Mouse (Mus musculus) CH12.LX (cell line): ENCODE measurements around the gene Bex6. TPM values are rescaled to one million over a fixed set of nuclear protein-coding genes. Genes with fewer than 3 reads are reported as not detected.

Experiments used
- DNase-seq: peaks from one replicate; pipeline ENCODE4 v3.0.0-alpha.2; 2013; ENCODE audit errors: extremely low read depth
- H3K27ac ChIP-seq: 2 replicates; pipeline ENCODE4 v1.5.1; 2012; ENCODE audit warnings: low read depth, mild to moderate bottlenecking, control low read depth, moderate library complexity; ENCODE audit not compliant: insufficient read depth
- H3K27me3 ChIP-seq: replicated peaks from 2 replicates; pipeline ENCODE3; 2012; ENCODE audit warnings: inconsistent platforms
- H3K36me3 ChIP-seq, 2 experiments: replicated peaks in 1 of 2; 2 replicates each; pipeline versions ENCODE3 to v1.6.1; 2012; ENCODE audit warnings: inconsistent platforms in 1 of 2, low read length in 1 of 2, mild to moderate bottlenecking in 1 of 2, mixed read lengths in 1 of 2, moderate library complexity in 1 of 2; ENCODE audit not compliant: control insufficient read depth in 1 of 2, insufficient read depth in 1 of 2
- H3K4me1 ChIP-seq, 2 experiments: 2 replicates each; pipeline ENCODE4 v1.6.1; 2012; ENCODE audit warnings: inconsistent platforms in 1 of 2, moderate library complexity in 1 of 2; ENCODE audit not compliant: insufficient read depth in 2 of 2, control insufficient read depth in 1 of 2
- H3K4me2 ChIP-seq: 2 replicates; pipeline ENCODE4 v1.6.1; 2012; ENCODE audit warnings: low read depth, mild to moderate bottlenecking, control low read depth; ENCODE audit not compliant: poor library complexity, insufficient read depth, severe bottlenecking
- H3K4me3 ChIP-seq, 3 experiments: fragments of 150-350 bp in 1 of 3; sonication (generic) in 1 of 3; replicated peaks in 1 of 3; 2 replicates each; pipeline versions ENCODE3 to v1.5.1; 2011 to 2012; ENCODE audit warnings: low read depth in 2 of 3, low read length in 2 of 3, mild to moderate bottlenecking in 2 of 3, moderate library complexity in 2 of 3, control low read depth in 1 of 3, improper control_type of control experiment in 1 of 3, inconsistent platforms in 1 of 3, mixed read lengths in 1 of 3; ENCODE audit not compliant: poor library complexity in 1 of 3
- H3K79me2 ChIP-seq: replicated peaks from 2 replicates; pipeline ENCODE4 v1.6.1; 2012; ENCODE audit warnings: mild to moderate bottlenecking, moderate library complexity; ENCODE audit not compliant: control insufficient read depth, poor library complexity, insufficient read depth, severe bottlenecking; ENCODE audit errors: extremely low read depth
- H3K9ac ChIP-seq: 2 replicates; pipeline ENCODE4 v1.6.1; 2012; ENCODE audit warnings: low read depth, mild to moderate bottlenecking, control low read depth, moderate library complexity; ENCODE audit not compliant: insufficient read depth
- H3K9me3 ChIP-seq: replicated peaks from 2 replicates; pipeline ENCODE3; 2012; ENCODE audit warnings: low read length, inconsistent platforms, mixed read lengths
- BHLHE40 ChIP-seq: IDR thresholded peaks from 2 replicates; pipeline ENCODE4 v1.6.1; 2011; ENCODE audit warnings: mild to moderate bottlenecking, low read depth, low read length, improper control_type of control experiment
- CHD1 ChIP-seq: IDR thresholded peaks from 2 replicates; pipeline ENCODE4 v1.6.1; 2012; ENCODE audit warnings: low read depth, low read length, improper control_type of control experiment, inconsistent platforms
- CHD2 ChIP-seq: IDR thresholded peaks from 2 replicates; pipeline ENCODE4 v1.6.1; 2011; ENCODE audit warnings: low read length, improper control_type of control experiment
- CTCF ChIP-seq, 2 experiments: IDR thresholded peaks in 1 of 2; conservative IDR thresholded peaks in 1 of 2; 2 replicates each; pipeline ENCODE4 v1.5.1; 2011 to 2012; ENCODE audit warnings: low read depth in 2 of 2, low read length in 2 of 2, improper control_type of control experiment in 1 of 2, inconsistent platforms in 1 of 2, mild to moderate bottlenecking in 1 of 2, moderate library complexity in 1 of 2
- E2F4 ChIP-seq: IDR thresholded peaks from 2 replicates; pipeline ENCODE4 v1.6.1; 2011; ENCODE audit warnings: low read depth, low read length, improper control_type of control experiment; ENCODE audit not compliant: insufficient replicate concordance
- ELF1 ChIP-seq: IDR thresholded peaks from 2 replicates; pipeline ENCODE4 v1.6.1; 2014; ENCODE audit warnings: low read depth, mild to moderate bottlenecking, inconsistent platforms, low read length, improper control_type of control experiment
- EP300 ChIP-seq: IDR thresholded peaks from 2 replicates; pipeline ENCODE4 v1.6.1; 2011; ENCODE audit warnings: low read length, improper control_type of control experiment
- ETS1 ChIP-seq: conservative IDR thresholded peaks from 2 replicates; pipeline ENCODE4 v1.6.1; 2012; ENCODE audit warnings: low read depth, mild to moderate bottlenecking, inconsistent platforms, low read length, improper control_type of control experiment, moderate library complexity
- GABPA ChIP-seq: IDR thresholded peaks from 2 replicates; pipeline ENCODE4 v1.6.1; 2012; ENCODE audit warnings: low read depth, low read length, improper control_type of control experiment, inconsistent platforms; ENCODE audit not compliant: insufficient replicate concordance
- HCFC1 ChIP-seq: IDR thresholded peaks from 2 replicates; pipeline ENCODE4 v1.6.1; 2012; ENCODE audit warnings: low read depth, mild to moderate bottlenecking, inconsistent platforms, low read length, improper control_type of control experiment
- IRF4 ChIP-seq: IDR thresholded peaks from 2 replicates; pipeline ENCODE4 v1.6.1; 2014; ENCODE audit warnings: low read depth, mild to moderate bottlenecking, inconsistent platforms, low read length, improper control_type of control experiment
- JUN ChIP-seq: IDR thresholded peaks from 2 replicates; pipeline ENCODE4 v1.6.1; 2011; ENCODE audit warnings: low read depth, mild to moderate bottlenecking, low read length, improper control_type of control experiment, moderate library complexity; ENCODE audit not compliant: insufficient read depth
- JUND ChIP-seq: conservative IDR thresholded peaks from 2 replicates; pipeline ENCODE4 v1.6.1; 2011; ENCODE audit warnings: low read depth, low read length, improper control_type of control experiment
- KAT2A ChIP-seq: IDR thresholded peaks from 2 replicates; pipeline ENCODE4 v1.6.1; 2012; ENCODE audit warnings: low read length, improper control_type of control experiment, inconsistent platforms; ENCODE audit not compliant: insufficient replicate concordance
- MAFK ChIP-seq: IDR thresholded peaks from 2 replicates; pipeline ENCODE4 v1.6.1; 2011; ENCODE audit warnings: low read length, improper control_type of control experiment; ENCODE audit not compliant: insufficient replicate concordance
- MAX ChIP-seq: IDR thresholded peaks from 2 replicates; pipeline ENCODE4 v1.6.1; 2011; ENCODE audit warnings: low read length, improper control_type of control experiment
- MAZ ChIP-seq: IDR thresholded peaks from 2 replicates; pipeline ENCODE4 v1.6.1; 2012; ENCODE audit warnings: low read depth, mild to moderate bottlenecking, inconsistent platforms, low read length, improper control_type of control experiment, moderate library complexity
- MEF2A ChIP-seq: IDR thresholded peaks from 2 replicates; pipeline ENCODE4 v1.6.1; 2014; ENCODE audit warnings: low read depth, mild to moderate bottlenecking, inconsistent platforms, low read length, improper control_type of control experiment, borderline replicate concordance
- MXI1 ChIP-seq: IDR thresholded peaks from 2 replicates; pipeline ENCODE4 v1.6.1; 2011; ENCODE audit warnings: mild to moderate bottlenecking, low read depth, low read length, improper control_type of control experiment
- MYC ChIP-seq: IDR thresholded peaks from 2 replicates; pipeline ENCODE4 v1.6.1; 2011; ENCODE audit warnings: low read depth, mild to moderate bottlenecking, improper control_type of control experiment, low read length
- NELFE ChIP-seq: IDR thresholded peaks from 2 replicates; pipeline ENCODE4 v1.6.1; 2011; ENCODE audit warnings: low read depth, low read length, improper control_type of control experiment
- NRF1 ChIP-seq: IDR thresholded peaks from 2 replicates; pipeline ENCODE4 v1.6.1; 2014; ENCODE audit warnings: low read depth, mild to moderate bottlenecking, inconsistent platforms, low read length, improper control_type of control experiment, moderate library complexity
- PAX5 ChIP-seq: IDR thresholded peaks from 2 replicates; pipeline ENCODE4 v1.6.1; 2012; ENCODE audit warnings: low read length, inconsistent platforms, mixed read lengths
- POLR2A ChIP-seq: IDR thresholded peaks from 2 replicates; pipeline ENCODE4 v1.6.1; 2011; ENCODE audit warnings: low read depth, mild to moderate bottlenecking, improper control_type of control experiment, low read length
- POLR2AphosphoS2 ChIP-seq: IDR thresholded peaks from 2 replicates; pipeline ENCODE4 v1.6.1; 2011; ENCODE audit warnings: low read depth, low read length, improper control_type of control experiment
- RAD21 ChIP-seq: IDR thresholded peaks from 2 replicates; pipeline ENCODE4 v1.6.1; 2011; ENCODE audit warnings: low read depth, mild to moderate bottlenecking, low read length, improper control_type of control experiment, moderate library complexity
- RCOR1 ChIP-seq: conservative IDR thresholded peaks from 2 replicates; pipeline ENCODE4 v1.6.1; 2012; ENCODE audit warnings: low read depth, mild to moderate bottlenecking, inconsistent platforms, low read length, improper control_type of control experiment
- SIN3A ChIP-seq: IDR thresholded peaks from 2 replicates; pipeline ENCODE4 v1.6.1; 2012; ENCODE audit warnings: low read length, improper control_type of control experiment, inconsistent platforms
- SMC3 ChIP-seq: IDR thresholded peaks from 2 replicates; pipeline ENCODE4 v1.6.1; 2011; ENCODE audit warnings: low read depth, low read length, improper control_type of control experiment
- TBP ChIP-seq: conservative IDR thresholded peaks from 2 replicates; pipeline ENCODE4 v1.6.1; 2011; ENCODE audit warnings: low read depth, low read length, improper control_type of control experiment
- TCF12 ChIP-seq: IDR thresholded peaks from 2 replicates; pipeline ENCODE4 v1.6.1; 2014; ENCODE audit warnings: low read depth, mild to moderate bottlenecking, inconsistent platforms, low read length, improper control_type of control experiment
- UBTF ChIP-seq: IDR thresholded peaks from 2 replicates; pipeline ENCODE4 v1.6.1; 2012; ENCODE audit warnings: low read depth, mild to moderate bottlenecking, inconsistent platforms, low read length, improper control_type of control experiment, moderate library complexity
- USF1 ChIP-seq: IDR thresholded peaks from 2 replicates; pipeline ENCODE4 v1.6.1; 2014; ENCODE audit warnings: low read depth, mild to moderate bottlenecking, inconsistent platforms, low read length, improper control_type of control experiment
- USF2 ChIP-seq: conservative IDR thresholded peaks from 2 replicates; pipeline ENCODE4 v1.6.1; 2011; ENCODE audit warnings: low read depth, low read length, improper control_type of control experiment
- ZC3H11A ChIP-seq: IDR thresholded peaks from 2 replicates; pipeline ENCODE4 v1.6.1; 2012; ENCODE audit warnings: low read depth, mild to moderate bottlenecking, inconsistent platforms, low read length, improper control_type of control experiment
- ZKSCAN1 ChIP-seq: IDR thresholded peaks from 2 replicates; pipeline ENCODE4 v1.6.1; 2012; ENCODE audit warnings: low read depth, inconsistent platforms, low read length, improper control_type of control experiment, borderline replicate concordance
- ZMIZ1 ChIP-seq: IDR thresholded peaks from 2 replicates; pipeline ENCODE4 v1.6.1; 2012; ENCODE audit warnings: low read depth, mild to moderate bottlenecking, inconsistent platforms, low read length, improper control_type of control experiment
- ZNF384 ChIP-seq: IDR thresholded peaks from 2 replicates; pipeline ENCODE4 v1.6.1; 2012; ENCODE audit warnings: low read depth, low read length, improper control_type of control experiment, inconsistent platforms
- dilution Hi-C: fragments of 300-500 bp; cut with MboI; formaldehyde crosslinking; loops from 2 replicates; pipeline ENCODE4 v1.14.3; 2020; ENCODE audit warnings: low sequenced_read_pairs; ENCODE audit not compliant: extremely low pct_unique_long_range_greater_than_20kb, extremely low pct_ligation_motif_present
- in situ Hi-C: fragments of 300-500 bp; cut with MboI; formaldehyde crosslinking; loops from 3 replicates; pipeline ENCODE4 v1.14.3; 2019; ENCODE audit warnings: low sequenced_read_pairs, low pct_ligation_motif_present, low pct_unique_long_range_greater_than_20kb, mixed read lengths
- polyA plus RNA-seq: library from polyadenylated mRNA; unstranded; fragments of >175 nt; gene quantifications from 2 replicates; pipeline ENCODE4 v1.2.1, GENCODE M21; 2012; ENCODE audit warnings: low read depth; ENCODE audit not compliant: insufficient read length
- total RNA-seq, 2 experiments: library from RNA; depleted of rRNA; stranded (reverse); fragments of 300-350 nt in 1 of 2; fragments of >200 nt in 1 of 2; gene quantifications; 2 replicates each; pipeline ENCODE4 v1.2.3; 2012 to 2014

Bex6 gene
- total and polyA plus RNA-seq, 3 experiments = not detected

GRCm38 (mm10) chr16:32164396-32165027, 15.1 kb upstream of the Bex6 start:
- peak; percentile 38 for DNase-seq
- Histone ChIP-seq H3K4me3 (peak overlapping the region; percentile 78 to 79 (median 79)), H3K27ac (peak overlapping the region; percentile 82), H3K79me2 (peaks cover 55% of the 10 kb centered on the region), H3K9ac (peak overlapping the region; percentile 85), H3K36me3 (peaks cover 14 to 29% of the 10 kb centered on the region in 2 experiments), H3K9me3 (peaks cover 7% of the 10 kb centered on the region), H3K27me3 (no peaks in the 10 kb centered on the region), H3K4me2 (peak overlapping the region; percentile 93)
- in situ Hi-C loops = loop anchor here (5.0 kb wide), 2 partner anchors 37 to 38 kb away; no protein-coding TSS in a partner anchor
- TF ChIP-seq SMC3 = peak; percentile 11; the same call in 1 of the 2 replicates
- TF ChIP-seq POLR2A = no peak; the same call in 1 of the 2 replicates
- no peak for TF ChIP-seq POLR2AphosphoS2
- TF ChIP-seq USF2 = peak; percentile 54
- no peak; the same call in 1 of the 2 replicates for TF ChIP-seq ETS1
- peak; percentile 88 for TF ChIP-seq MYC
- TF ChIP-seq ZKSCAN1 = no peak
- peak; percentile 95 for TF ChIP-seq MXI1
- 0 out of 2 replicates have a peak, but pooled peaks have one; percentile 32 for TF ChIP-seq KAT2A
- TF ChIP-seq MAFK = 0 out of 2 replicates have a peak, but pooled peaks have one; percentile 14
- no peak for TF ChIP-seq ZMIZ1
- peak; percentile 52; the same call in 1 of the 2 replicates for TF ChIP-seq MAZ
- TF ChIP-seq CTCF (conservative IDR thresholded peaks at IDR 0.05 in 1 of 2, IDR thresholded peaks at IDR 0.05 in 1 of 2; ENCODE audit: low read depth in 2 of 2, low read length in 2 of 2) = no peak
- peak; percentile 72 for TF ChIP-seq SIN3A
- no peak for TF ChIP-seq RAD21
- peak; percentile 73 for TF ChIP-seq USF1
- no peak for TF ChIP-seq GABPA
- 0 out of 2 replicates have a peak, but pooled peaks have one; percentile 27 for TF ChIP-seq TBP
- 0 out of 2 replicates have a peak, but pooled peaks have one; percentile 37 for TF ChIP-seq ELF1
- no peak; the same call in 1 of the 2 replicates for TF ChIP-seq MEF2A
- TF ChIP-seq IRF4 = peak; percentile 29; the same call in 1 of the 2 replicates
- no peak for TF ChIP-seq E2F4
- TF ChIP-seq HCFC1 = no peak
- TF ChIP-seq CHD2 = peak; percentile 52; the same call in 1 of the 2 replicates
- no peak for TF ChIP-seq RCOR1
- TF ChIP-seq NELFE = peak; percentile 43; the same call in 1 of the 2 replicates
- 0 out of 2 replicates have a peak, but pooled peaks have one; percentile 6 for TF ChIP-seq EP300
- TF ChIP-seq PAX5 = no peak
- no peak for TF ChIP-seq UBTF
- peak; percentile 50 for TF ChIP-seq BHLHE40
- 0 out of 2 replicates have a peak, but pooled peaks have one; percentile 45 for TF ChIP-seq CHD1
- no peak for TF ChIP-seq NRF1
- no peak for TF ChIP-seq JUND
- no peak for TF ChIP-seq JUN
- TF ChIP-seq ZC3H11A = no peak
- TF ChIP-seq MAX = peak; percentile 94
- TF ChIP-seq ZNF384 = no peak
- TF ChIP-seq TCF12 = peak; percentile 43; the same call in 1 of the 2 replicates
- TF ChIP-seq, all 38 proteins: peak for 19
- dilution Hi-C loops = no loop called here
- peaks cover 16 to 42% of the 10 kb centered on the region in 2 experiments for H3K4me1 ChIP-seq
